Mouse (Mus musculus): ENCODE data around the gene Gm11060.

The Gm11060 gene

DNA sequence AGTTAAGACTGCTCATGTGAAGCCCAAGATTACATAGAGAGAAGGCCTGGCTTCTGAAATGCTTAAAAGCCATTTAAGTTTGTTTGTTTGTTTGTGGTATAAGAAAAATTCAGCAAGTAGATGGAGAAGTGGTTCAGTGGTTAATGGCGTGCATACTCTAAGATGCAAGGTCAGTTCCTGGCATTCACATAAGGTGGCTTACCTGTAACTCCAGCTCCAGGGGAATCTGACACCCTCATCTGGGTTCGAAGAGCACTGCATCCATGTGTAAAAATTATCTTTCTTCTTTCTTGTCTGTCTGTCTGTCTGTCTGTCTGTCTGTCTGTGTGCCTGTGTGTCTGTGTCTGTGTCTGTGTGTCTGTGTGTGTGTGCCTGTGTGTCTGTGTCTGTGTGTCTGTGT lies at the start of gene Gm11060:
TSS of gene Gm11060 (plus strand) at position 301 of the 400 bp plus-strand sequence.
- DNase-seq (ENCODE audit: extremely low spot score, low read depth, low spot score) = no peak

DNA sequence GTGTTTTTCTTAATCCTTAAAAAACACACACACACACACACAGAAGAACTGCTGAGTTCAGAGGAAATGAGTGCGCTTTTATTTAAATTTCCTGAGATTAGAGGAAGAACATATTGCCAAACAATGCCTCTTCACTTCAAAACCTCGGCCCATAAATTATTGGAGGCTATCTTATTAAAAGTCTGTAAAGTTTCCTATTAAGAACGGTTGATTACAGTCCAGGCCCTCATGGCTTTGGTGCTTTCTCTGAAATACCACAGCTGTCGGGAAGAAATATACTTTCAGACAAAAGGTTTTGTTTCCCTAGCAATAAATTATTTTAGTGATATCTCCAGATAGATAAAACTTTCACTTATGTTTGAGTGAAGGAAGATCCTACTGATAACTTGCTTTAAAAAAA lies 48.7 kb upstream of the Gm11060 start:
- no peak for DNase-seq (ENCODE audit: extremely low spot score, low read depth, low spot score)

- no peak for DNase-seq (ENCODE audit: extremely low spot score, low read depth, low spot score)
Measured at GRCm38 (mm10) chr2:105048301-105048700, 43.5 kb upstream of the Gm11060 start.

DNA sequence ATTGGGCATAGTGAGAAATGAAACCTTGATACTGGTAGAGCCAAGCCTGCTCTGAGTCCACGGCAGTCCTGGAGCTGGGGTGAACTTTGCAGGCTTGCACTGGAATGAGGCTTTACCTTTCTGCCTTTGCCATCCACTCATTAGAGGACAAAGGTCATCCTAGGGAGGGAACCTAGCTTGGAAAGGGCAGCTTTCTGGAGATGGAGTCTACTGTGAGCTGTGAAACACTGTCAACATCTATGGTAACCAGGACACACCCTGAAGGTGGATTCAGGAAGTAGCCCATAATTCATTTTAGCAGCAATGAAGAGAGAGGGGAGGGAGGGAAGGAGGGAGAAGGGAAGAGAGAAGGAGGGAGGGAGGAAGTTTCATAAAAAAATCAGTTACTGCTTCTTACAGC lies 36.3 kb upstream of the Gm11060 start:
- DNase-seq (ENCODE audit: extremely low spot score, low read depth, low spot score) = no peak

GRCm38 (mm10) chr2:105058577-105059116 lies 33.2 kb upstream of the Gm11060 start:
- DNase-seq (ENCODE audit: extremely low spot score, low read depth, low spot score) = no peak

GRCm38 (mm10) chr2:105062741-105063372 lies 29.0 kb upstream of the Gm11060 start:
- no peak for DNase-seq (ENCODE audit: extremely low spot score, low read depth, low spot score)

DNA sequence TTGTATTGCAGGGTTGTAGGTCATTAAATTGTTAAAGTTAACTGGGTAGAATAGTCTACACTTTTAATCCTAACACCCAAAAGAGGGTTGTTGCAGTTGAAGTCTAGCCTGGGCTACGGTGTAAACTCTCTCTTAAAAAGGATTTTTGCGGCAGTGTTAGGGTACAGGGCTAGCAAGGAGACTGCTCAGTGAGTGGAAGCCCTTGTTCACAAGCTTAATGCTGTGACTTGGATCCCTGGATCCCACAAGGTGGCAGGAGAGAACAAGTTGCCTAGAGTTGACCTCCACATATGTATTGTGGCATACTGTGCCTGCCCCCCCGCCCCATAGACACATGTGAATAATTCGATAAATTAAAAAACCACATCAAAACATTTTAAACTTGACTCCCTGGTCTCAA lies 19.3 kb upstream of the Gm11060 start:
- no peak for DNase-seq (ENCODE audit: extremely low spot score, low read depth, low spot score)

DNA sequence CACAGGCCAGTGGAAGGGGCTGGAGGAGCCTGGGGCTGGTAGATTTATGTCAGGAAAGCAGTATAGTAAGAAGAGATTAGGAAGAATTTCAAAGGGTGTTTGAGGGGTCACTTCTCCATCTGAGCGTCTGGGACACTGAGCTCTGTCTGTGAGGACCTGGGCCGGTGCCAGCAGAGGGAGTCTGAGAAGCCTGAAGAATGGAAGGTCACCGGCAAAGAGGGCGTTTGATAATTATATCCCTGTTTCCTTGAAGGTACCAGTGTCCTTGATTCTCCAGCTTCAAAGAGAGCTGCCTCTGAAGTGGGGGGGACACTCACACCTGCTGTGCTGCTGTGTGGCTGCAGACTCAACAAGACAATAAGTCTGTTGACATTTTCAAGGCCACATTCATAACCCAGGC lies 17.6 kb upstream of the Gm11060 start:
- DNase-seq (ENCODE audit: extremely low spot score, low read depth, low spot score) = no peak

- no peak for DNase-seq (ENCODE audit: extremely low spot score, low read depth, low spot score)
Measured at GRCm38 (mm10) chr2:105075809-105076208, 16.0 kb upstream of the Gm11060 start.

DNA sequence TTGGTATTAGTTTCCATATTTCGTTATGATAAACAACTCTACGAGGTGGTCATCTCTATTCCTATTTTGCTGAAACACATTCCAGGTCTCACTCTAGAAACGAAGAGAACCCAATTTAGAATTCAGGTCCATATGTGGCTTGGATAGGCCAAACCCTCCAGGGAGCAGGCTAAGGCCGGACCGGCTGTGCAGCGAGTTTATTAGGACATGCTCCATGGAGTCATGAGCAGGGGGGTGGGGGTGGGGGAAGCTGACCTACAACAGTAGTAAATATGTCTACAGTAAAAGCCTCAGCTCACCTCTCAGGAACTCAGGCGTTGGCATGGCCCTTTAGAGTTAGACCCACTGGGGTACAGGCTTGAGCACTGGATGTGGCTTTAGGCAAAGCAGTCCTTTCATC lies 14.7 kb upstream of the Gm11060 start:
- DNase-seq (ENCODE audit: extremely low spot score, low read depth, low spot score) = no peak

DNA sequence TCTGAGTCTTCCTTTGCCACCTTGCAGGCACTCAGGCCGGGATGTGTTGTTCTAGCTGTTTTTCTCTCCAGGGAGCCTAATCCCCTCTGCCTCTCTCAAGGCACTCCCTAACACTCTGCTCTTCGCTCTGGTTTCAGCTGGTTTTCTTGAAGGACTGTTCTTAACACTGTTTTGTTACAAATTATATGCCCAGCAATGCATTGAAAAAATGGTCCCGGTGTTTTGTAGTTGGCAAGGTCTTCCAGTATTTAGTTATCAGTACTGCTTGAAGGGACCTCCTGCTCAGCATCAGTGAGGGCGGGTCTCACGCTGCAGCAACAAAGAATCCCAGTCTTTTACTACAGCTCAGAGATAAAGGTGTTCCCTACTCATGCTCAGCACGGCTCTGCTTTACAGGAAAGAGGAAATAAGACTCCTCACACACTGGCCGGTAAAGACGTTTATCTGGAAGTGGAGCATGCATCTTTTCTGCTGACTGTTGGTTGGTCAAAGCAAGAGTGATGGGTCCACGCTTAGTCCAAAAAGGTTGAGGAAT lies 9.5 kb upstream of the Gm11060 start:
- no peak for DNase-seq (ENCODE audit: extremely low spot score, low read depth, low spot score)

- no peak for DNase-seq (ENCODE audit: extremely low spot score, low read depth, low spot score)
Measured at GRCm38 (mm10) chr2:105084035-105084434, 7.8 kb upstream of the Gm11060 start.

- DNase-seq (ENCODE audit: extremely low spot score, low read depth, low spot score) = no peak
Measured at GRCm38 (mm10) chr2:105086081-105086480, 5.7 kb upstream of the Gm11060 start.

GRCm38 (mm10) chr2:105088005-105088404 lies 3.8 kb upstream of the Gm11060 start:
- no peak for DNase-seq (ENCODE audit: extremely low spot score, low read depth, low spot score)

DNA sequence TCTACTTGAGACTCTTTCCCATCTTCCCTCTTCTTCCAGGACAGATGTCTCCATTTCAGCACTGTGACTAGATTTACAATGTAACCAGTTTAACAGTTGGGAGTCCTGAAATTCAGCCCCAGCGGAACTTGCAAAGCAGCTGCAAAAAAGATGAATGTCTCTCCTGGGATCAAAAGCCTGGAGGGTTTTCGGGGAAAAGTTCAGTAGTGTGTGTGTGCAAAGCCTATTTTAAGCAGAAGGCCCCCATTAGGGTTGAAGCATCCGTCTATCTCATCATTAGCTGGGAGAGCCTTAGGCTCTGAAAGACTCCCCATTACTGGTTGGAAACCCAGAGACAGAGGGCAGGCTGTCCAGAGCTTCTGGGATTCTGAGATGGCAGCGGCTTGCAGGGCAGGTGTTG lies 2.7 kb upstream of the Gm11060 start:
- DNase-seq (ENCODE audit: extremely low spot score, low read depth, low spot score) = no peak

DNA sequence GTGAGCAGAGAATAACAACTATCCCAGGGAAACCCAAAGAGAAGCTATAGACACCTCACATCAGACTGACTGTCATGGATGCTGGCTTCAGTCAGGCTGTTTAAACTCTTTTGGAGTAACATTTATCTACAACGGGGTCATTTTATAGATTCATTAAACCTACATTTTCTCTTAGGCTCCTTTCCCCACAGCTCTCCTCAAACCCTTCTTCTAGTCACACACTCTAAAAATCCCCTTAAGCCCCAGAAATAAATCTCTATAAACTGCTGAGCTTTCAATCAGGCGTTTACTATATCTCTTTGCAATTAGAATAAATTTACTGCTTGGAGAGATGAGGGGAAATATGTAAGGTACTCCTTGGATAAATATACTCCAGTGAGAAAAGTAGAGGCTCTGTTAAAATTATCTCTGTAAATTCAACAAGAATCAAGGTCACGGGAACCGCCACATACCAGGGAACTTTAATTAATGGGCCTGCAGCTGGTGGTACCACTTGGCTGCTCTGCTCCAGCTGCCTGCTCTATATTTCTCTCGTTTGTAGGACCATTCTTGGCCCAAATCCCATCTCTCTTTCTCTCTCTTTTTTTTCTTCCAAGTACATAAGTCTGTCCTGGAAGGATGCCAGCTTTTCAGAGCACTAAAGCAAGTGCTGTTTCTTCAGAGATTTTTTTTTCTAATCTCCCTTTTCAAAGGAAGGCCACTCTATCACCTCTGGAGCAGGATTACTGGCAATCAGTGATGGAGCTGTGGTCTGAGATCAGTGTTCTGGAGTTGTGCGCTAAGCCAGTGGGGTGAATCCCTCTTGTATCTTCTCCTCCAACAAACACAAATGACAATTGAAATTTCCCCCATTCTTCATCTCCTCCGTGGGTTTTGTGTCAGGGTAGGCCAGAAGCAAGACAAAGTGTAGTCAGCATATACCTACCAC lies 2.0 kb upstream of the Gm11060 start:
- DNase-seq (ENCODE audit: extremely low spot score, low read depth, low spot score) = no peak

- no peak for DNase-seq (ENCODE audit: extremely low spot score, low read depth, low spot score)
Measured at GRCm38 (mm10) chr2:105090991-105091390, 827 bp upstream of the Gm11060 start.

DNA sequence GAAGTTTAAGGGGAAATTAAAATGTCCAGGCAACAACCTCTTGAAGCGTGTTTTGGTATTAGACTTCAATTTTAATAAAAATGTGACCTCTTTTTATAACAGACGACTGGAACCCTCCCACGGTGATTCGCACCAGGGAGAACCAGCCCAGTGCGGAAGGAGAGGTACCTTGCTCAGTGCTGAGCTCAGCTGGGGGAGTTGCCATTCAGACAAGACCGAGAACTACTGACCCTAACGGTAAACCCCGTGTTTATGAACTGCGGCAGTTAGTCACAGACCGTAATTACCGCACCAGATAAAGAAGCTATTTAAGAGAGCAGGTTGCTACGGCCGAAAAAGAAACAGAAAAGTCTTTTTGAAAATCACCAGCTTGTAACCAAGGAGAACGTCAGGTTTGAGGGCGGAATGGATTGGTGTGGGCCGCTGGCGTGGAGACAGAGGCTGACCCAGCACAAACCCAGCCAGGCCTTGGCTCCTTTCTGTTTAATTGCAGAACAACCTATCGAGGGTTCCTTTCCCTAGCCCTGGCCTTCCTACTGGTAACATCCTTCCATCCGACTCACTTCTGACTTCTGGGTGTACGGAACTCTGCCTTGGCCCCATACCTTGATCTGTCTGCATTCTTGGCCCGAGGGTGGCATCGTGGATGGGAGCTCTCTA lies 5.6 kb downstream of the Gm11060 start:
- no peak for DNase-seq (ENCODE audit: extremely low spot score, low read depth, low spot score)

- no peak for DNase-seq (ENCODE audit: extremely low spot score, low read depth, low spot score)
Measured at GRCm38 (mm10) chr2:105099410-105099809, 7.6 kb downstream of the Gm11060 start.

DNA sequence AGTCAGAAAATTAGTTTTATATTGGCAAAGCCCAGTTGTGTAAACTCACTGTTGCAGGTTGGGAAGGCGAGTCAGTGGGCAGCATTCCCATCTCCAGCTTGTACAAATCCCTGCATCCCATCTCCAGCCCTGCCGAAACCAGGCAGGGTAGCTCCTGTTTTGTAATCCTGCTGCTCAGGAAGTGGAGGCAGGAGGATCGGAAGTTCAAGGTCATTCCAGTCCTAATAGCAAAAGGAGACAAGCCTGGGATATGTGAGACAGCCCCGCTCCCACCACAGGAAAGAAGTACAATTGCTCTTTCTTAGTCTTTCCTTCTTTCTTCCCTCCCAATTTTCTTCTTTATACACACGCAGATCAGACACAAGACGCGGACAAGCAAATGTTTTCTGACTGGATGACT lies 8.7 kb downstream of the Gm11060 start:
- no peak for DNase-seq (ENCODE audit: extremely low spot score, low read depth, low spot score)

- no peak for DNase-seq (ENCODE audit: extremely low spot score, low read depth, low spot score)
Measured at GRCm38 (mm10) chr2:105108703-105109158, 16.9 kb downstream of the Gm11060 start.

All from hindlimb bud, embryonic 11.5 days (tissue).